Mouse (Mus musculus) regulatory T cell (primary cell): Measurements from ENCODE around the gene Tbc1d2b.

Experiments used
- in situ Hi-C: fragments of 300-600 bp; cut with MboI, MseI; formaldehyde crosslinking; loops from one replicate; pipeline ENCODE4 v1.15.1; 2025; ENCODE audit warnings: high pct_unique_total_duplicates

Tbc1d2b gene

GRCm38 (mm10) chr9:90270193-90270943 is at the start of gene Tbc1d2b:
TSS of gene Tbc1d2b (minus strand) at chr9:90270804.
- in situ Hi-C loops = loop anchor here (25.0 kb wide), 1 partner anchor 1992 kb away; no protein-coding TSS in a partner anchor

GRCm38 (mm10) chr9:90316300-90316699 is 45.7 kb upstream of the Tbc1d2b start:
- in situ Hi-C loops = loop anchor here (25.0 kb wide), 1 partner anchor 371 kb away; no protein-coding TSS in a partner anchor

GRCm38 (mm10) chr9:90315662-90316061 is 45.1 kb upstream of the Tbc1d2b start:
- in situ Hi-C loops = loop anchor here (25.0 kb wide), 1 partner anchor 372 kb away; no protein-coding TSS in a partner anchor

- in situ Hi-C loops = loop anchor here (25.0 kb wide), 1 partner anchor 383 kb away; no protein-coding TSS in a partner anchor
Observed at GRCm38 (mm10) chr9:90304254-90304653, 33.6 kb upstream of the Tbc1d2b start.

GRCm38 (mm10) chr9:90303101-90303835 is 32.7 kb upstream of the Tbc1d2b start:
- in situ Hi-C loops = loop anchor here (25.0 kb wide), 1 partner anchor 384 kb away; no protein-coding TSS in a partner anchor

- in situ Hi-C loops = loop anchor here (25.0 kb wide), 1 partner anchor 385 kb away; no protein-coding TSS in a partner anchor
Observed at GRCm38 (mm10) chr9:90302670-90303069, 32.1 kb upstream of the Tbc1d2b start.

GRCm38 (mm10) chr9:90301081-90301688 is 30.6 kb upstream of the Tbc1d2b start:
- in situ Hi-C loops = loop anchor here (25.0 kb wide), 1 partner anchor 386 kb away; no protein-coding TSS in a partner anchor

GRCm38 (mm10) chr9:90297637-90298036 is 27.0 kb upstream of the Tbc1d2b start:
- in situ Hi-C loops = no loop called here

- in situ Hi-C loops = no loop called here
Observed at GRCm38 (mm10) chr9:90293641-90294398, 23.2 kb upstream of the Tbc1d2b start.

- in situ Hi-C loops = no loop called here
Observed at GRCm38 (mm10) chr9:90278397-90278796, 7.8 kb upstream of the Tbc1d2b start.

- in situ Hi-C loops = no loop called here
Observed at GRCm38 (mm10) chr9:90277884-90278283, 7.3 kb upstream of the Tbc1d2b start.

GRCm38 (mm10) chr9:90276779-90277178 is 6.2 kb upstream of the Tbc1d2b start:
- in situ Hi-C loops = no loop called here

GRCm38 (mm10) chr9:90275906-90276305 is 5.3 kb upstream of the Tbc1d2b start:
- in situ Hi-C loops = no loop called here

GRCm38 (mm10) chr9:90275500-90275899 is 4.9 kb upstream of the Tbc1d2b start:
- in situ Hi-C loops = no loop called here

GRCm38 (mm10) chr9:90274516-90274915 is 3.9 kb upstream of the Tbc1d2b start:
- in situ Hi-C loops = loop anchor here (25.0 kb wide), 1 partner anchor 1988 kb away; no protein-coding TSS in a partner anchor

- in situ Hi-C loops = loop anchor here (25.0 kb wide), 1 partner anchor 1990 kb away; no protein-coding TSS in a partner anchor
Observed at GRCm38 (mm10) chr9:90272346-90272745, 1.7 kb upstream of the Tbc1d2b start.

- in situ Hi-C loops = loop anchor here (25.0 kb wide), 1 partner anchor 1991 kb away; no protein-coding TSS in a partner anchor
Observed at GRCm38 (mm10) chr9:90271541-90272090, 1.0 kb upstream of the Tbc1d2b start.

- in situ Hi-C loops = loop anchor here (25.0 kb wide), 1 partner anchor 1991 kb away; no protein-coding TSS in a partner anchor
Observed at GRCm38 (mm10) chr9:90270944-90271295, 316 bp upstream of the Tbc1d2b start.

GRCm38 (mm10) chr9:90269011-90269681 is 1.5 kb downstream of the Tbc1d2b start:
- in situ Hi-C loops = loop anchor here (25.0 kb wide), 1 partner anchor 1993 kb away; no protein-coding TSS in a partner anchor

GRCm38 (mm10) chr9:90266926-90267325 is 3.7 kb downstream of the Tbc1d2b start:
- in situ Hi-C loops = loop anchor here (25.0 kb wide), 1 partner anchor 1995 kb away; no protein-coding TSS in a partner anchor
